Mouse (Mus musculus): ENCODE data around the gene Spdef.

Gene Spdef

DNA sequence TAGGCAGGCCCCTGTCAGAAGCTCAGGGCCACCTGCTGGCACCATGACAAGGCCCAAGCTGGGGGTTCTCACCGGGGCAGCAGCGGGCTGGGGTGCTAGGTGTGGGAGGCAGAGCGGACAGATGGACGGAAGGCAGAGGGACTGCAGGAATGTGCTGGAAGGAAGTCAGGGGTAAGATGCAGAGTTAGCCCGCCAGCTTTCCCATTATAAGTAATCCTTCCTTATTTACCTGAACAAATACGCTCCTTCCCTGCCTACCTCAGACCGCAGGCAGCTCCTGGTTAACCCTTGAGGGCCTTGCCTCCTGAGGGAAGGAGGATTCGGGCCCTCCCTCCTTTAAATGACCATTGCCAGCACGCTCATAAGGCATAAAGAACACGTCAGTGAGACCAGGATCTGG, at the start of gene Spdef:
Gene Spdef, minus strand, starts transcription at position 186 of the 400 bp plus-strand sequence.
- no peak for DNase-seq

DNA sequence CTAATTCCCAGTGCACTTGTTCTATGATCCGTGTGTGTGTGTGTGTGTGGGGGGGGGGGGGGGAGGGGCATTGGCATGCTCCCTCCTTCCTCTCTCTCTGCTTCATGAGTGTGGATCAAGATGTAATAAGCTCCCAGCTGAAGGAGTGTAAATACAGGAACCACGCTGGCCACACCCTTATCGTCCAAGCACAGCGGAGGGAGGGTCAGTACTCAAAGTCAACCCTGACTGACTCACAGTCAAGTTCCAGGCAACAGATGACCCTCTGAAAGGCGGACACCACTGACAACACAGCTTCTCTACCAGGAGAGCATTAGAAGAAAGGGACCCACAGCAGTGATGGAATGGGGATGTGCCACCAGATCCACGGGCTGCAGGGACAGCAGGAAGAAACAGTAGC, 49.1 kb upstream of the Spdef start:
- DNase-seq: no peak

DNA sequence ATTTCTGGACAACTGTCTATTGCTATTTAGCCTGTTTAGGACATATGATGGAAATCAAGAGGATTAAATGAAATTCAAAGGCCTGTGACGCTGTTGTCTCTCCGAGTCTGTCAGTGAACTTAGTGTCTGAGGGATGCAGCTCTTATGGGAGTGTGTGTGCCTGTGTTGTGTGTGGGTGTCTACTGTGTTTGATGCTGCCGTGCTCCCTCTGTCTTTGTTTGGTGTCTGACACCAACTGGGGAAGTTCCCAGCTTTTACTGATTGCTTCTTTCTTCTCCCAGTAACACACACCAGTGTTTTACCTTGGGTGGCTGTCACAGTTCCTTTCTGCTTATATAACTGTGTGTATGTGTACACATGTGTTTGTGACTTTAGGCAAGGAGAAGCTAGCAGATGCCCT, 45.4 kb upstream of the Spdef start:
- no peak for DNase-seq

DNA sequence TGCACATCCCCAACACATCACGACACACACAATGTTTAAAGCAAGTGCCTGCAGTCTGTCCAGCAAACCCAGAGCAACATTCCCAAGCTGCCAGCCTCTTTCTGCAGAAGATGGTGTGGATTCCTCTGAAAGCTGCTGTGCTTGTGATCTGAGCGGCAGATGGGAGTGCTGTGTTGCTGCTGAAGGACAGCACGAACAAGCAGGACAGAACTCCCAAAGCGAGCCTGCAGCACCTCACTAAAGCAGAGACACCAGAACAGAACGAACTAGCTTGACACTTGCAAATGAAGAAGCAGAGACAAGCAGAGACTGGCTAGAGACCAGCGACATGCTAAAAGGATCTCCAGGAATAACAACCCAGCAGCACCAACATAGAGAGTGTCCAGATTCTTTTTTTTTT, 42.9 kb upstream of the Spdef start:
- DNase-seq: no peak

DNA sequence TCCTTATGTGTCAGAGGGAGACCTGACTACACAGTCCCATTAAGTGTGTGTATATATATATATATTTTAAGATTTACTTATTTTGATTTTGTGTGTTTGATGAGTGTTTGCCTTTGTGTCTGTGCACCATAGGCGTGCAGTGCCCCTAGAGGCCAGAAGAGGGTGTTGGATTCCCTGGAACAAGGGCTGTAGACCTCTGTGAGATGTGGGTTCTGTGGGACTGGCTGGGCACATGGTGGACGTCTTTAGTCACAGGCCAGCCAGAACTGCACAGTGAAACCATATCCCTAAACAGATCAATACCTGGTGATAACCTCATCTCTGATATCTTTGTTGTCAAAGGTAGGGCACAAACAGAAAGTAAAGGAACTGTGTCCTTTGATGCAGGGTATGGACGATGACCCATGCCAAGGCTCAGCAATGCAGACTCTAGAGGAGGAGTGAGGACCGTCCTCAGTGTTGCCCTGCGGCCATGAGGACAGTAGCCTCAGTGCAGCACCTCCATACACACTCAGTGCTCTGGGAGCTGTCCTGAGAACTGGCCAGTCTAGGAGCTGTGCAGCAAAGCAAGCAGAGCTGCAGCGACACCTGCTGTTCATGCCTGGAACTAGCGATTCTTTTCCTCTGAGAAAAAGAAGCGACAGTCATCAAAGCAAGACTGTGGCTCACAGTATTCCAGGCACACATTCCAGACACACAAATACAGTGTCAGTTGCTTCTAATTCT, 40.2 kb upstream of the Spdef start:
- peak; percentile 66 for DNase-seq

DNA sequence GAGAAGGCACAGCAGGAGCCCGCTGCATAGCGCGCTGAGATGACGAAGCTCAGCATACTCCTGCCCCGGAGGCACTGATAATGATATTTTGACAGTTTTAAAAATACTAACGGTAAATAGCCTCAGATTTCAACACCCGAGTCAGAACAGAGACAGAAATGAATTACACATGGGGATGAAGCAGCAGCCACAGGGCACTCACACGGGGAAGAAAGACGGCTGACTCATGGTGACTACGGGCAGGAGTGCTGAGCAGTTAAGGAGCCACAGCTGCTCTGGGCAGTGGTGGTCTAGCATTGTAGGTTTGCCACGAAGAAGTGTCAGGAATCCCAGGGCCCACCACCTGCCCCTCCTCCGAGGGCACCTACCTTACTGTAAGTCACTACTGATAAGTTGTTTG, 38.8 kb upstream of the Spdef start:
- DNase-seq: no peak

DNA sequence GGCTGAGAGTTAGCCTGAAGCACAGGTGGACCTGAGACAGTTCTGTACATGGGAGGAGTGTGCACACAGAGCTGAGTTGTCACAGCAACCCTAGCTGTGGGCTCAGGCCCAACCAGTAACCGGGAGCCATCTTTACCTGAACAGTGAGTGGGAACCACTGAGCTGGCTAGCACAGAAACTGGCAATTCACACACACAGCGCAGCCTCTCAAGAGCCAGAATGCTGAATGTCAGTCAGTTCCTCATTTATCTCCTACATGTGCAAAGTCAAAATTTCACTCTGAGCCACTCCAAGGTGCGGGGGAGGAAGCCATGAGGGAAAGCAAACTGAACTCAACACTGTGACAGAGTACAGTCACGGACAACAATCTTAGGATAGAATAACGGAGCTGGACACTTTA, 38.4 kb upstream of the Spdef start:
- DNase-seq: no peak

DNA sequence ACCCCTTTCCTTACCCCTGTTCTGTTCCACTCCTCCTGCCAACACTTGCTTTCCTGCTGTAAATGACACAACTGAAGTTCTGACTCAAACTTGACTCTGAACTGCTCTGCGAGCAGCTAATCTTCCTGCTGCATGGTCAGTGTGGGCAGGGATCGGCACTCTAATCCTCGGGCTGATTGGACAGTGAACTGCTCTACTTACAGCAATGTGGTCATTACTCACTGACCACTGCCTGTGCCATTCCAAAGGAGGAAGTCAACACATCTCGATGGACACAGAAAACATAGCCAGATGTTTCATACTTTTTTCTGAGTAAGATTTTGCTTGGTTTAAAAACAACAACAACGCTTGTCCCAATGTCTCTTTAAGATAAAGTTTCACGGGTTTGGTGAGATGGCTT, 36.3 kb upstream of the Spdef start:
- no peak for DNase-seq

DNA sequence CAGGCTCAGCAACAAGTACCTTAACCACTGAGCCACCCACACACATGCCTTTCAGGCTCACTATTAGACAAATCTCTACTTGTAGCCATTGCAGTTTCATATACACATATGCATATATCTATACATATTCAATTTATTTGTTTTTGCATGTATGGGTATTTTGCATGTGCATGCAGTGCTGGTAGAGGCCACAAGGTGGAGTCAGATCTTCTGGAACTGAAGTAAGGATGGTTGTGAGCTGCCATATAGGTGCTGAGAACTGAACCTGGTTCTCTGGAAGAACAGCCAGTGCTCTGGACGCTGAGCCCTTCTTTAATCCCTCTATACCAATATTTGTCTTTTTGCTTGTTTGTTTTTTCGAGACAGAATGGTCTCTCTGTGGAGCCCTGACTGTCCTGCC, 35.7 kb upstream of the Spdef start:
- no peak for DNase-seq

DNA sequence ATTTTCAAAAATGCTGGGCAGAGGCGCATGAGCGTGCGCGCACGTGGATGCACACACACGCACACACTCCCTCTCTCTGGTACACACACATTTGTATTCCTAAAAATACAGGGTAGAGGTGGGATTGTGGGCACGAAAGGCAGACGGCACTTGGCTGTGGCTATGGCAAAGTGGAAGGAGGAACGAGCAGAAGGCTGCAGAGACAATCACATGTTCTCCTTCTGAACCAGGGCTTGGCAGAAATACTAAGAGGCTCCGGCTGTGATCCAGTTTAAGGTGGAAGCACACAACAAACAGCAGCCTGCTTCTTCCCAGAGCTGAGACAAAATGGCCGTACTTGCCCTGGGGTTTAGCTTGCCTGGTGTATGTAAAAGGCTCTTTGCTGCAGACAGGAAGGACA, 34.1 kb upstream of the Spdef start:
- peak; percentile 65 for DNase-seq

DNA sequence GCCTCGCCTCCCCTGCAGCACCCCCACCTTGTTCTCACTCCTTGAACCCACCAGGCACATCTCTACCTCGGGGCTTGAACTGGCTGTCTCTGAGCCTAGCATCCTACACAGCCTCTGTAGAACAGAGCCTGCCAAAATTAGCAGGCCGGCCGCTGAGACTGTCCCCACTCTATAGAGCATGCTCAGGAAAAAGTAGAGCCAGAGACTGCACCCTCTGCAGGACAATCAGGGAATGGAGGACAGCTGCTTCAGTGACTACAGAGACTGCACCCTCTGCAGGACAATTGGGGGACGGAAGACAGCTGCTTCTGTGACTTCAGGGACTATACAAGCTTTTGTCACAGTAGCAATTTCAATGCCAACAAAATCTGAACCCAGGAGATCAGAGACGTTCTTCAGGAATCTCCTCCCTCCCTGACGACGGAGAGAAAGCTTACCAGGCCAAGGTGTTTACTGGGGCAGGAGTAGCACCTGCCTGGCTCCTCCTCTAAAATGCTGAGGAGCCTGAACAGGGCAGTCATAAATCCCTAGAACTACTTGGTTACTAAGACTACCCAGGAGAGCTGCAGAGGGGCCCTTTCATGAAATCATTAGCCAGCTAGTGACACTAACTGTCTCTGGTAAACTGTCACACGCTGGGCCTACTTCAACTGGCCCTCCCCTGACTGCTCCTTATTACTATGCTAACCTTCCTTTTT, 33.0 kb upstream of the Spdef start:
- peak; percentile 94 for DNase-seq

DNA sequence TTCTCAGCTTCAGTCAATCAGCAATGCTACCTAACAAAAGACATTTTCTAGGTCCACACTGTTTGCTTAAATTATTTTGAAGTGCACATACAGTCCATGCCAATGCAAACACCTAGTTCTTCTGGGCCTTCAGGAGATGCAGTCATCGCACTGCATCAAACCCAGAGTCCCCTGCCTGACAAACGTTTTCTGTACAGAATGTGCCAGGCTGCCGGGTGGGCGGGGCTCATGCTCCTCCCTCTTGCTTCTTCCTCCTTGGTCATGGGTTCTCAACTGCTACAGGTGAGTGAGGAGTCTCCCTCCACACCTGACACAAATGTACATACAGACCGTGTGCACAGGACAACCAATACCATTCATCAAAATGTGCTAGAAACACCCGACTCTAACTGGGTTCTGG, 31.4 kb upstream of the Spdef start:
- no peak for DNase-seq

DNA sequence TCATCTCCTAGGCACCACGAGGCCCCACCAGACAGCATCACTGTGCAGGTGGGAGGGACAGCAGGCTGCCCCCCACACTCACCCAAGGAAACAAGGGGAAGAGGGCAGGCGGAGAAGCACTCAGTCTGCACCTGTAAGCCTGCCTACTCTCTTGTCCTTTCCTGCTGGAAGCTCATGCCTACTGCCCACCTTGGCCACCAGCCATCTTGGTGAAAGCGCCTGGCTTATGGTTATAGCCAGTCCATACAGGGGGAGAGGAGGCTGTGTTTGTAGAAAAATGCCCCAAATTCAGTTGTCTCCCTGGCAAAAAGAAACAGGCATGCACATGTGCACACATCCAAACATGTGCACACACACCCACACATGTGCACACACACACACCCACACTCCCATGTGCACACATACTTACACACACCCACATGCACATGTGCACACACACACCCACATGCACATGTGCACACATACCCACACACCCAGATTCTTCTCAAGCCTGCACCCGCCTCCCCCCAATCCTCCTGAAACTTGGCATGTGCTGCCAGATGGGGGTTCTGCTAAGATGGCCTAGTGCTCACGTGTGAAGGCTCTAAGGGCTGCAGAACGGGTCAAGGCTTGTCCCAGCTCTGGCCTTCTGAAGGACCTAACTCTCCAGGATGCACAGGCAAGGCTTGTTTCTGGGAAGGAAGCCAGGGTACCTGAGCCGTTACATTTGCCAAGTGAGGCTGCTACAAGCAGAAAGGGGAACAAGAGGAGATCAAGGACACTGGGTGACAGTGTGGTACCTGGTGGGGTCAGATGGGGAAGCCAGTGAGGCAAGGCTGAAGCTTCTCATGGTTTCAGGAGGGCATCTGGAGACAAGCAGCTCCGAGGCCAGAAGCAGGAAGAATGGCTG, 22.8 kb upstream of the Spdef start:
- peak; percentile 66 for DNase-seq

DNA sequence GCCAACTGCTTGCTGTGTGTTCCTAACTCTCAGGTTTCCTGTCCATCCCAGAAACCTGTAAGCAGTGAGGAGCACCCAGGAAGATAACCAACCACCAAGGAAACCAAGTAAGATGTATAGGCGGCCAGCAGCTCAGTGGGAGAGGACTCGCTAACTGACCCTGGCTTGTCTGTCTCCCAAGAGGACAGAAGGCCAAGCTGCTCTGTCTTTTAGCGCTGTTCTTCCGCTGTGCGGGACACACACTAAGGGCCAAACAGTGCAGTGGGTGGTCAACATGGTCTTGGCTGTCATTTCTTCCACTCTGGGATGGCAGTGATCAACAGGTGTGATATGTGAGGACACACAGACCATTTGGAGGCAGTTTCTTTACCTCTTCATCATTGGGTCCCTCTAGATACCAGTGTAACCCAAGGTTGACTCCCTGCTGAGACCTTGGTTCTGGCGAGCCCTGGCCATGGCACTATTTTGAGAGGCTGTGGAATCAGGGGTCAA, 21.7 kb upstream of the Spdef start:
- no peak for DNase-seq

DNA sequence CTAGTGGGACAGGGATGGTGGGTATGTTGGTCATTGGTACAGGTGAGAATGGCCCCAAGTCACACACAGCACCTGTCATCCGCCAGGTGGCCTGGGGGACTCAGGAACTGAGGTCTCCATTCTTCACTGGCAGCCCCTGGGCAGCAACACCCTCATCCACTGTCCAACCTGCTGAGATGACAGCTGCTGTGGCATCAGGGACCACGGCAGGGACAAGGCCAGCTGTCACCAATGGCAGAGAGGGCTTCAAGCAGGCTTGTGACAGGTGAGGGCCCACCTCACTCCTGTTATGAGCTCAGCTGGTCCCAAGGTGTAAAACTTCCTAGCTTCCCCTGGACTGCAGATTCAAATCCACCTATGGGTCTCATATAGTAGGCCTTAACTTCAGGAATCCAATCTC, 19.4 kb upstream of the Spdef start:
- no peak for DNase-seq

DNA sequence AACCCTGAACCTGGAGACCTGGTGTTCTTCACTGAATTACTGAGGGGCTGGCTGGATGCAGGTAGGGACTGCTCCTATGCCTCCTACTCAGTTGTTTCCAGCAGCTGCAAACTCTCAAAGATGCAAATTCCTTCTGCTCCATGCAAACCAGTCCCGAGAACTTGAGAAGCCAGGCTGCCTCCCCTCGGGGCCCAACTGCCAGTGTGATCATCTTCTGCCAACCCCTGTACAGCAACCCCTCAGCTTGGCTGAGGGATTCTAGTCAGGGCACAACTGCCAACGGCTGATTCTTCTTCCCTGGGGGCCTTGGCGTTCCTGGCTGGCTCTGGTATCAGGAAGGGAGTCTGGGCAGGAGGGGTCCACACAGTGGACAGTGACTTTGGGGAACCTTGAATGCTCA, 17.7 kb upstream of the Spdef start:
- no peak for DNase-seq

DNA sequence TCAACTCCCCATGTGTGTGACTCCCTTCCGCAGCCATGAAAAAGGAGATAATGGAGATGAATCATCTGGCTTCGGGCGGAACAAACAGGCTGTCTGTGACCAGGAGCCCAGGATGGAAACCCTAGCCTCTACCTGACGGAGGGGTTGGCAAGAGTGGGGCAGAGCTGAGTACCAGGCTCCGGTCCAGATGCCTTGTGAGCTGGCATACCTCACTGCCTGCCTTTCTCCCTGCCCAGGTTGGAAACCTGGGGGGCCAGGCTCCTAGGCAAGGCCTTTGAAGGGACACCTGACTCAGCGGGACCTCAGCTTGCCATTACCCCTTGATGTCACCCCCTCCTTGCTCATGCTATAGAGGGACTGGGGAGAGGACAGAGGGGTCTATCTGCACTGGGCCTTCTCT, 12.2 kb upstream of the Spdef start:
- DNase-seq: no peak

DNA sequence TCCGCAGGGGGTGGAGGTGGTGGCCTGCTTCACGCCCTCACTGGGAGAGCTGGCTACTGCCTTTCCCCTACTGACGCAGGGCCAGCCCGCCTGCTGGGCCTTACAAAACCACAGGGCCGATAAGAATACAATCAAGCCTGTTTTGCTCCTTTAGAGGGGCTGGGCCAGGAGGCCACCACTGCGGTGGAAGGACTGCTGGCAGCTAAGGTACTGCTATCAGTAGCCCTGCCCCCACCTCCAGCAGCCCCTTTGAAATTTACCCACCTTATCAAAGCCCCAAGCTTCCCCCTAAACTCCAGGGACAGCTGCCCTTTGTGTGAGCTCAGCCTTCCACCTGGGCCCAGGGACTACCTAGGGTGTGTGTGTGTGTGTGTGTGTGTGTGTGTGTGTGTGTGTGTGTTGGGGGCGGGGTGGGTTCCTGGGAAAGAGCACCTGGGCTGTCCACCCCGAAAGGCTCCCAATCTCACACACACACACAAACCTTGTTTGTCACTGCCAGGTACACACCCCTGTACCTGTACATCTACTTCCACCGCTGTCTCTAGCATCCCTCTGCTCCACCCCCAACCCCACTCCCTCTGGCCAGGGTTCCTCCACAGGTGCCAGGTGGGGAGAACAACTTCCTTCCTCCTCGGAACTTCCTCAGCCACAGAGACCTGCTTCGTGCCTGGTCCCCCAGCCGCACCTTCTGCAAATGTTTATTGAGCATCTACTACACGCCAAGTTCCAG, 5.8 kb upstream of the Spdef start:
- DNase-seq: no peak

DNA sequence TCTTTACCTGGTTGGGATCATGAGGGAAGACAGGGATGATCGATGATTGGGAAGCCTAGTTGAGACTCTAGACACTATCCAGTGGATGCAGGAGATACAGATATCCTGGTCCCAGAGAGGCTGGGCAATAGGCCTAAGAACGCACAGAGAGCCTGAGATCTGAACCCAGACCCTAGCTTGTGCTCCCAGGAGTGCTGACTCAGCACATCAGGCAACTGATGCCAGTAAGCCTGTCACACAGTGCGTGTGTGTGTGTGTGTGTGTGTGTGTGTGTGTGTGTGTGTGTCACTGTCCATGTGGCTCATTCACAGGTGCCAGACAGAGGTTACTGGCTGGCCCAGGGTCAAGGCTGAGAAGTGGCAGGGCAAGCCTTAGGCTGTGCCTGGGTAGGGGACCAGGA, 3.9 kb upstream of the Spdef start:
- DNase-seq: no peak

DNA sequence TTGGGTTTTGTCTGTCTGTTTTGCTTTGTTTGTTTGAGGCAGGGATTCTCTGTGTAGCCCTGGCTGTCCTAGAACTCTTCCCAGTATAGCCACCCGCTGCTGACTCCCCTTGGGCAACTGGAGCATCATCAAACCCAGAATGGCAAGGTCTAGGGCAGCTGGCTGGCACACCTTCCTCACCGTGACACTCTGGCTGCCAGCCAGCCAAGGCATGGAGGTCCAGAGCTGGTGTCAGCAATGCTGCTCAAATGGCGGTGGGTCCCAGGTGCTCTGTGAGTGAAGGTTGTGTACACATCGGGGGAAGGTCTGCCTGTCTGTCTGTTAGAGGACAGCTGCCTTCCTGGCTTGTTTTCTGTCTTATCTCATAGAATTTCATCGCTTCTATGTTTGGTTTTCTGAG, 3.4 kb upstream of the Spdef start:
- DNase-seq: no peak

DNA sequence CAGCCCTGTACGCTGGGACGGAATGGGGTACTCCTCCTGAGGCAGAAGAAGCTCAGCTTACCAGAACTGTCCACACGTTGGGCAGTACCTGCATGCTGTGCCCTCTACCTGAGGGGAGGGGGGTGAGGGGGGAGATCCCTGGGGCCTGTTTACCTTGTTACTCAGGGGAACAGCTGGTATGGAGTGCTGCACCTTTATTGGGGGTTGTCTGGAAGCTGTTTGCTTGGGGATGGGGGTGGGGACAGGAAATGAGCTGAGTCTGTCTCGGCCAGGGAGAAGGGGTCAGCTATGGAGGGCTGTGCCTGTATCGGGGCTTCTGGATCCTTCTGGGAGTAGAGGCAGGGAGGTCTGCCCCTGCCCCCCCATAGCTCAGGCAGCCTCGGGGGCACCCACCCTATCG, 2.2 kb downstream of the Spdef start:
- no peak for DNase-seq

DNA sequence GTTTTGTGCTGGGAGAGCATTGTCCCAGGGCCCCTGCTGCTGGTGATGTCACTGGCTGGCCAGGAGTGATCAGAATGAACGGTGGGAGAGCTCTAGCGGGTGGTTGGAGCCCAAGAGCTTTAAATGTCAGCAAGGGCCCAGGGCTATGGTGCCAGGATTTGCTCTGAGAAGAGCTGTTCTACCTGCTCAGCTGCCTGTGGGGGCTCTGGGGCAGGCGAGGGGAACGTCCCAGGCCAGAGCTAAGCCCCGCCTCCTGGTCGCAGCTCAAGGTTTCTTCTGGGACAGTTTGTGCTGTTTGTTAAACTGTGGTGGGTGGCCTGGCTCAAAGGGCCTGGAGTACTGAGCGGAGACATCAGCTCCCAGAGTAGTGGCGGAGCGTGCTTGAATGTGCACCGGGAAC, 3.3 kb downstream of the Spdef start:
- DNase-seq: no peak

DNA sequence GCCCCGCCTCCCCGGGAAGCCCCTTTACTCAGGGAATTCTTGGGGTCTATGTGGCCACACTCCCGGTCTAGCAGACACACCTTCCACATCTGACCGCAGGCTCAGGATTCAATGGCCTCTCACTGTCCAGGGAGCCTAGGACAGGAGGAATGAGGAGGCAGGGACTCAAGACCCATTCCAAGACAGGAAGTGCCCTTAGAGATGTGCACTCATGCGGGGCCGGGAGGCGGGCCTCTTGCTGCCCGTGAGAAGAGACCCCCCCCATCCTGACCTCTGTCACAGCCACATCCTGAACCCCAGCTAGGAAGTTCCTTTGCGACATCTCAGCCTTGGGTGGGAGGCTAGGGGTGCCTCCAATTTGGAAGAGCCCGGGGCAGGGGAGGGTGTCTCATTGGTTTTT, 3.7 kb downstream of the Spdef start:
- DNase-seq: no peak

Measured in layer of hippocampus, adult 9-11 months (tissue).